Mouse (Mus musculus) heart, embryonic 13.5 days (tissue): Measurements from ENCODE around the gene Arhgef3. TPM values are rescaled to one million over a fixed set of nuclear protein-coding genes. Genes with fewer than 3 reads are reported as not detected.
A peak's percentile ranks its signal among the peaks of the same experiment; 100 is the strongest.

Source experiments
- ATAC-seq: fragments of 200-750 bp; cut with Nextera tagmentation; 2 replicates; pipeline ENCODE4 v1.8.0; 2017; ENCODE audit warnings: moderate TSS enrichment; ENCODE audit not compliant: insufficient number of reproducible peaks, low FRiP score, low TSS enrichment; ENCODE audit errors: extremely low read depth
- H3K27ac ChIP-seq: fragments of 300-500 bp; sonication (generic); replicated peaks from 2 replicates; pipeline ENCODE4 v1.5.1; 2015; ENCODE audit warnings: moderate library complexity, mild to moderate bottlenecking, inconsistent platforms
- H3K27me3 ChIP-seq: fragments of 300-500 bp; sonication (generic); replicated peaks from 2 replicates; pipeline ENCODE4 v1.6.1; 2015; ENCODE audit warnings: mild to moderate bottlenecking, inconsistent platforms
- H3K36me3 ChIP-seq: fragments of 300-500 bp; sonication (generic); 2 replicates; pipeline ENCODE4 v1.6.1; 2015; ENCODE audit warnings: mild to moderate bottlenecking, inconsistent platforms
- H3K4me1 ChIP-seq: fragments of 300-500 bp; sonication (generic); 2 replicates; pipeline ENCODE4 v1.6.1; 2015; ENCODE audit warnings: inconsistent platforms
- H3K4me2 ChIP-seq: fragments of 300-500 bp; sonication (generic); 2 replicates; pipeline ENCODE4 v1.6.1; 2015; ENCODE audit warnings: inconsistent platforms, mild to moderate bottlenecking, moderate library complexity
- H3K4me3 ChIP-seq: fragments of 300-500 bp; sonication (generic); 2 replicates; pipeline ENCODE4 v1.5.1; 2015; ENCODE audit warnings: moderate library complexity, mild to moderate bottlenecking, inconsistent platforms
- H3K9ac ChIP-seq: fragments of 300-500 bp; sonication (generic); 2 replicates; pipeline ENCODE4 v1.6.1; 2015; ENCODE audit warnings: inconsistent platforms, mild to moderate bottlenecking, moderate library complexity
- H3K9me3 ChIP-seq: fragments of 300-500 bp; sonication (generic); 2 replicates; pipeline ENCODE4 v1.6.1; 2016; ENCODE audit warnings: inconsistent platforms
- WGBS: fragments of 180-500 bp; shearing (Covaris S2); methylation state at CpG from one replicate; pipeline ENCODE4 v1.1.7; 2015; ENCODE audit warnings: mixed read lengths; 5-methylcytosine and 5-hydroxymethylcytosine counted together
- polyA plus RNA-seq: library from polyadenylated mRNA; unstranded; fragments of >200 nt; fragmentation: Nextera tagmentation; extraction: Ambion mirVana; gene quantifications from 2 replicates; pipeline ENCODE4 v1.2.1, GENCODE M21; 2015

Gene Arhgef3
- polyA plus RNA-seq, 1 experiment from 2014 or later = 13.2 TPM

DNA sequence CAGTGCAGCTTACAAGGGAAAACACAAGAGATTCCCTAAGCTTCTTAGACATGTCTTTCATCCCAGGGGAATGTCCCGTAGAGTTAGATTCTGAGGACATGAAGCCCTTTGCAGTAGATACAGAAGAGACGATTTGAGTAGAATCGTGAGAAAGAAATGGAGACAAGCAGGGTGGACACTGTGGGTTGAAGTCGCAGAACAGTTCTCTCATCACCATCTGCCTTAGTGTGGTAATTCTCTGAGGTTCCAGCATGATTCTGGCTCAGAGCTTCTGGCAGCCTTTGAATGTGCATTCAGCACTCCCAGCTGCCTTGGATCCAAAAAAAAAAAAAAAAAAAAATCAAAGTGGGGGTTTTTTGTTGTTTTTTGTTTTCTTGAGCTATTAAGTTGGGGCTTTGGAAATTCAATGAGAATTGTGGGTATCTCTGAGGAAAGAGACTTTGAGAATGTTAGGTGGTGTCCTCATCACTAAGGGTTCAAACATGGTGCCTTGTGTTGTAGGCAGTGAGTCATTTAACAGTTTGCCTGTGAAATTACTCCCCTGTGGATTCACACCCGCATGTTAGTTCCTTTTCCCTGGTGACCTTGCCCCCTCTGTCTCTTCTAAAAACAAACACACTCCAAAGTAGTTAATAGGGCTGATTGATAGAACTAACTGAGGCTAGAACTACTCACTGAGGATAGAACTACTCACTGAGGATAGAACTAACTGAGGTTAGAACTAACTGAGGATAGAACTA is 33.0 kb upstream of the Arhgef3 start:
- 69% methylated on average over 5 of the region's 5 CpGs for WGBS
- Histone ChIP-seq H3K4me2 (no peak overlapping the region), H3K4me1 (peaks cover 10% of the 10 kb centered on the region), H3K27me3 (no peaks in the 10 kb centered on the region), H3K4me3 (no peak overlapping the region), H3K9ac (no peak overlapping the region), H3K36me3 (no peaks in the 10 kb centered on the region), H3K27ac (no peak overlapping the region), H3K9me3 (no peaks in the 10 kb centered on the region)
- ATAC-seq = no peak

DNA sequence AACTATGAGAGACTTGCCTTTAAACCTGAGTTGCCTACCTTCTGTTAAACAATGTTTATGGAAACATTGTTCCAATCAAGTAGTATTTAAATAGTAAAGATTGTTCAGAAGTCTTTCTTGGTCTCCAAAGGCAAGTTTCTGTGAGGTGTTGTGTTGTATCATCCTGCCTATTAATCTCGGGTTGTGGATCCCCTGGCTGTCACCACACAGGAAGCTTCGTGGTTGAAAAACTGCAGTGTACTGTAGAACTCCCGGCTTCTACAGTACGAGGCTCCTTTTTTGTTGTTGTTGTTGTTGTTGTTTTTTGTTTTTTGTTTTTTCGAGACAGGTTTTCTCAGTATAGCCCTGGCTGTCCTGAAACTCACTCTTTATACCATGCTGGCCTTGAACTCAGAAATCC is 29.2 kb upstream of the Arhgef3 start:
- H3K9ac ChIP-seq = no peak overlapping the region
- WGBS = 67% methylated on average over 5 of the region's 5 CpGs
- no peak overlapping the region for H3K27ac ChIP-seq
- no peaks in the 10 kb centered on the region for H3K9me3 ChIP-seq
- H3K36me3 ChIP-seq = peaks cover 16% of the 10 kb centered on the region
- no peak overlapping the region for H3K4me3 ChIP-seq
- no peak overlapping the region for H3K4me2 ChIP-seq
- ATAC-seq = no peak
- no peaks in the 10 kb centered on the region for H3K27me3 ChIP-seq
- H3K4me1 ChIP-seq = no peaks in the 10 kb centered on the region

DNA sequence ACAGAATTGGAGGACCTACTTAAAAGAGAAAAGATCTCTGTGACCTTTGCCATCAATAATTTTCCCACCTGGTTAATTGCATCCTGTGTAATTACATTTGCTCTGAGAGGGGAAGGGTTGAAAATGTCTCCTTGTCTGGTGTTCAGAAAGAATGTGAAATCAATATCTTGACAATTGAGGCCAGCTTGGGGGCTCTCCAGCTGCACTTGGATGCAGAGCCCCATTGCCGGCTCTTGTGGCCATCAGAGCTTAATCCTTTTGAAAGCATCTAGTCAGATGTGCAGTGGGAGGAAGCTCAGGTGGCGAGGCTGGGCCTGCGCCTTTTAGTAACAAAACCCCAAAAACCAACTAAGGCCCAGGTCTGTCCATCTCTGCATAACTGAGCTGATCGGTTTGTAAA is 28.7 kb upstream of the Arhgef3 start:
- no peak overlapping the region for H3K9ac ChIP-seq
- no peak overlapping the region for H3K4me2 ChIP-seq
- ATAC-seq = no peak
- no peak overlapping the region for H3K4me3 ChIP-seq
- WGBS = 80% methylated on average over 4 of the region's 4 CpGs
- H3K27ac ChIP-seq = no peak overlapping the region
- H3K9me3 ChIP-seq = no peaks in the 10 kb centered on the region
- H3K36me3 ChIP-seq = peaks cover 16% of the 10 kb centered on the region
- H3K4me1 ChIP-seq = no peaks in the 10 kb centered on the region
- H3K27me3 ChIP-seq = no peaks in the 10 kb centered on the region

DNA sequence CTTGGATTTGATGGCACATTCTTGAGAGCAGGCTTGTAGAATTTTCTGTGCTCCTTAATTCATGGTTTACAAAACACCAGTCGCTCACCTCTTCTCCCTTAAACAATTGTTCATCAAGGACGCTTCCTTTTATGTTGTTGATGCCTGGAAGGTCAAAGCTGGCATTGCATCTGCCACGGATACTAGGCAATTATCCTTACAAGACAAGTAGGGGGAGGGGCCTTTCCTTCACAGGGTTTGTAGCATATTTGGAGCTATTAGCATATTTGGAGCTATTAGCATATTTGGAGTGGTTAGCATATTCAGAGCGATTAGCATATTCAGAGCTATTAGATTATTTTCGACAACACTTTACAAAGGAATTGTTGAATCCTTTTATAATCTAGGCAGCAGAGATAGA is 20.5 kb upstream of the Arhgef3 start:
- peaks cover 10% of the 10 kb centered on the region for H3K36me3 ChIP-seq
- H3K27me3 ChIP-seq = no peaks in the 10 kb centered on the region
- H3K4me3 ChIP-seq = no peak overlapping the region
- no peaks in the 10 kb centered on the region for H3K9me3 ChIP-seq
- 72% methylated on average over 5 of the region's 5 CpGs for WGBS
- H3K27ac ChIP-seq = no peak overlapping the region
- no peak overlapping the region for H3K9ac ChIP-seq
- H3K4me2 ChIP-seq = no peak overlapping the region
- ATAC-seq = no peak
- no peaks in the 10 kb centered on the region for H3K4me1 ChIP-seq

DNA sequence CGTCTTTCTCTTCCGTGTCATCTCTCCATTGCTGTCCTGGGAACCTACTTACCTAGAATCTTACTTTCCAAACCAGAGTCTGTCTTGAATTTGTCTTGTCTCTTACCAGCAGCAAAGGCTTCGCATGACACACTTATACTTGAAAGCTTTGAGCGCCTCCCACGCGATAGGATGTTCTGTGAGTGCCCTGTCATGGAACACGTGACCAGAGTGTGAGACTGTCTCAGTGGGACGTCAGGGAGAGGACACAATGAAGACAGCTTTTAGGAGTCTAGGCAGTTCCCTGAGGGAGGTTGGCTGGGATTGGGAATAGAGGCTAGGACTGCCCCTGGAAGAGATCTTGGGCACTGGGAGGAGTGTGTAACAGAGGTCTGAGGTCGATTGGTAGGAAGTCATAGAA is 18.6 kb upstream of the Arhgef3 start:
- no peaks in the 10 kb centered on the region for H3K4me1 ChIP-seq
- H3K27ac ChIP-seq = no peak overlapping the region
- ATAC-seq = no peak
- no peaks in the 10 kb centered on the region for H3K9me3 ChIP-seq
- H3K4me3 ChIP-seq = no peak overlapping the region
- H3K27me3 ChIP-seq = no peaks in the 10 kb centered on the region
- no peak overlapping the region for H3K4me2 ChIP-seq
- WGBS = 59% methylated on average over 9 of the region's 9 CpGs
- H3K9ac ChIP-seq = no peak overlapping the region
- peaks cover 27% of the 10 kb centered on the region for H3K36me3 ChIP-seq

DNA sequence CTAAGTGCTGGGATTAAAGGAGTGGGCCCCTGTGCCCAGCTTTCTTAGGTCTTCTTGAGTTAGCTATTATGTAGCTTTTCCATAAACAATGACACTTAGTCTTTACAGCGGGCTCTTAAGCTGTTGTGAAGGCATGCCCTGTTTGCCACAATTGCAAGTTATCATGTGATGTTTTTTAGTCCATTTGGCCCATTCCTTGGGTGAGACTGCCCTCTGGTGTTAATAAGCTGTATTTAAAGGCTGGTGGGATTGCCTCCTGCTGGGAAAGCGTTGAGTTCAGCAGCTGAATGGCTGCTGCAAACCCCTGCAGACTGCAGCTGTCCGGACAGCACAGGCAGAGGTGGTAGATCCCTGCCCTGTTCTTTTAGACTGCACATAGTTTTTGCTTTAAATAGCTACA is 17.9 kb upstream of the Arhgef3 start:
- H3K27me3 ChIP-seq = no peaks in the 10 kb centered on the region
- ATAC-seq = no peak

DNA sequence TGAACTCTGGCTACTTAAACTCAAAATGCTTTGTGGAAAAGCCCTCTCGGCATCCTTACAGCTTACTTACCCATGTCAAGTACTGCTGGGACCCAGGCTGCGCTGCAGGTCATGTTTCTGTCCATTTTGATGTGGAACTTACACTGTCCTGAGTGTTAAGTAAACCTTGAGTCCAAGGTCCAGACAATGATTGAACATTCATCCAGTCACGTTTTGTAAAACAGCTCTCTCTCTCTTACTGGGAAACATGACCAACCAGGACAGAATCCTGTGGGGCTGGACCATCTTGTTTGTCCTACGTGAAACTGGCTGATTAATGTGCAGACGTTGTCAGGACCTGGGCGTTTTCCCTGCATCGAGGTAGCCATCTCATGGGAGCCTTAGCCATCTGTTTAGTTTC is 13.0 kb upstream of the Arhgef3 start:
- Histone ChIP-seq H3K36me3 (peaks cover 26% of the 10 kb centered on the region), H3K4me1 (peaks cover 18% of the 10 kb centered on the region), H3K9me3 (no peaks in the 10 kb centered on the region), H3K4me3 (no peak overlapping the region), H3K27ac (no peak overlapping the region), H3K4me2 (no peak overlapping the region), H3K27me3 (no peaks in the 10 kb centered on the region), H3K9ac (no peak overlapping the region)
- WGBS = 54% methylated on average over 7 of the region's 7 CpGs
- no peak for ATAC-seq

More for the DNA sequence above, 17.9 kb upstream of the Arhgef3 start:
- Histone ChIP-seq H3K9me3 (no peaks in the 10 kb centered on the region), H3K36me3 (peaks cover 34% of the 10 kb centered on the region), H3K4me3 (no peak overlapping the region), H3K27ac (no peak overlapping the region), H3K9ac (no peak overlapping the region), H3K4me1 (no peaks in the 10 kb centered on the region), H3K4me2 (no peak overlapping the region)
- WGBS = 18% methylated on average over 3 of the region's 3 CpGs

DNA sequence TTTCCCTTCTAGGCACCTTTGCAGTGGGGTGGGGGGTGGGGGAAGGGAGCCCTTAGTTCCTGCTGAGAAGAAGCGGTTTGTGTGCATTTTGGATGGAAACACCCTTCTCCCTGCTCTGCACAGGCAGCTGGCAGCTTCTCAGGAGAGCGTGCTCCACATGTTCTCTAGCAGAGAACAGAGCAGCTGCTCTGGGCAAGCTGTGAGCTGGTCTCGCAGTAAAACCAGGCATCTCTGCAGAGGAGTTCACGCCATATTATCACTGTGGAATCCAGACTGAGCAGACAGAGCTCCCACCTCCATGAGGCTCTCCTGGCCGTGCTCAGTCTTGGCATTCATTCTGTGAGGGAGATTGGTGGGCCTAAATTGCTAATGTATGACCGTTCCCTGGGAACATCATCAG is 12.0 kb upstream of the Arhgef3 start:
- Histone ChIP-seq H3K9me3 (no peaks in the 10 kb centered on the region), H3K36me3 (peaks cover 26% of the 10 kb centered on the region), H3K4me3 (no peak overlapping the region), H3K4me1 (peaks cover 18% of the 10 kb centered on the region), H3K4me2 (no peak overlapping the region), H3K9ac (no peak overlapping the region), H3K27ac (no peak overlapping the region), H3K27me3 (no peaks in the 10 kb centered on the region)
- WGBS = 64% methylated on average over 6 of the region's 6 CpGs
- no peak for ATAC-seq

DNA sequence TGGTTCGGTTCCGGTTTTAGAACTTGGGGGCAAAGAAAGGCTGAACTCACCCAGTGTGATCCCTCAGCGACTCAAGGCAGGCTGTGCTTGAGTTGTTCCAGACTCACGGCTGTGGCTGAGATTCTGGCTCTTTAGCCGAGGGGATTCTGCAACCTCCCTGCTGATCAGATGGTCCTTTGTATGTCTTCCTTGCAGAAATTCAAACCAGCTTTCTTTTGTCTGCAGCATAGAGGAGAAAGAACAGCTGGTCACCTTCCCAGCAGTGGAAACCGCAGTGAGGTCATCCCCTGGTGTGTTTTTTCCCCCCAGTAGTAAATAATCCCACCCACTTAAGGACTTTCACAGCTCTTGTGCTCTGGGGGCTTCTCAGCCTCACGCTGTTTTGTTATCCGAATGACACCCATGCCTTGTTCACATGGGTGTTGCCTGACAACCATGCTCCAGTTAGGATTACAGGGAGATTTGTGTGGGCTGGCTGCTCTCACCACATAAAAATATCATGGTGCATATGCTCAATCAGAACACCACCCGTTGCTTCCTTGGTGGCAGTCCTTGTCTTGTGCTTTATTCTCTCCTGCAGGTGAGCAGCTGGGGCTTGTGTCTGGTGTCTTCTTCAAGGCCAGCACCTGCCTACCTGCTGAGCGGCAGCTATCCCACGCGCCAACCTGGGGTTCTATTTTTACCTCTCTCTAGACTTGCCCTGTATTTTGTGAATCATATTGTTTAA is 8.8 kb upstream of the Arhgef3 start:
- 65% methylated on average over 12 of the region's 12 CpGs for WGBS
- H3K27ac ChIP-seq = no peak overlapping the region

DNA sequence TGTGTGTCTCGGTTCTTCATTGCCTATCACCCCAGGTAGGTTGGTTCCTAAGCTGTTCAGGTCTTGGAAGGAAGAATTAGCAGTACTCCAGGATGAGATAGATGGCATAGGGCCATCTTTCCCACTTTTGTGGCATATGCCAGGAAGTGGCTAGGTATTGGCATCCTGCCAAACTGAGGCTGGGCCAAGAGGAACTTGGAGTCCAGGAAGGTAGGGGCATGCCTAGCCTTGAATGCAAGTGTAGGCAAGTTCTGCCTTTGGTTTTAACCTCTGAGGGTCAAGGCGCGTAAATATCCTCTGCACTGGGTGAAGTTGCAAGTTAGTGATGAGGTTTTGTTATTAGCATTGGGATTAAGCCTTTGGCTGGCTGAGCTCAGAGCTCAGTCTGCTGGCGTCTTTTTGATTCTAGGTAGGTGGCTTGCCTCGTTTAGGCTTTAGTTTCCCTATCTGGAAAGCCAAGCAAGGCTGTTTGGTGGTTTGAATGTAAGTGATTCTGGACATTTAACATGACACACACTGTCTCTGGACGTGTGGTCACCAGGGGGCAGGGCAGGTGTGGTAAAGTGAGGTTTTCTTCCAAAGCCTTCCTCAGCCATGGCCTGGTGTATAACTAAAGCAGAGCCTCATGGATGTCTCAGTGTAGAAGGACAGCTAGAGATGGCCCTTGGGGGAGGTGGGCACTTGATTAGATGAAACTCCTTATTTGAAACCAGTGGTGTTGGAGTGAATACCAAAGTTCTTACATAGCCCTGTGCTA is 5.8 kb upstream of the Arhgef3 start:
- Histone ChIP-seq H3K27me3 (peaks cover 10% of the 10 kb centered on the region), H3K4me3 (no peak overlapping the region), H3K27ac (no peak overlapping the region), H3K9ac (no peak overlapping the region), H3K4me2 (no peak overlapping the region), H3K4me1 (peaks cover 26% of the 10 kb centered on the region), H3K9me3 (no peaks in the 10 kb centered on the region), H3K36me3 (no peaks in the 10 kb centered on the region)
- no peak for ATAC-seq
- 61% methylated on average over 6 of the region's 6 CpGs for WGBS

More for the DNA sequence above, 8.8 kb upstream of the Arhgef3 start:
- peaks cover 26% of the 10 kb centered on the region for H3K4me1 ChIP-seq
- no peak overlapping the region for H3K4me3 ChIP-seq
- no peaks in the 10 kb centered on the region for H3K27me3 ChIP-seq
- no peak for ATAC-seq
- H3K36me3 ChIP-seq = peaks cover 9% of the 10 kb centered on the region; the same call in 1 of the 2 replicates
- H3K9ac ChIP-seq = no peak overlapping the region
- H3K4me2 ChIP-seq = no peak overlapping the region
- no peaks in the 10 kb centered on the region for H3K9me3 ChIP-seq

DNA sequence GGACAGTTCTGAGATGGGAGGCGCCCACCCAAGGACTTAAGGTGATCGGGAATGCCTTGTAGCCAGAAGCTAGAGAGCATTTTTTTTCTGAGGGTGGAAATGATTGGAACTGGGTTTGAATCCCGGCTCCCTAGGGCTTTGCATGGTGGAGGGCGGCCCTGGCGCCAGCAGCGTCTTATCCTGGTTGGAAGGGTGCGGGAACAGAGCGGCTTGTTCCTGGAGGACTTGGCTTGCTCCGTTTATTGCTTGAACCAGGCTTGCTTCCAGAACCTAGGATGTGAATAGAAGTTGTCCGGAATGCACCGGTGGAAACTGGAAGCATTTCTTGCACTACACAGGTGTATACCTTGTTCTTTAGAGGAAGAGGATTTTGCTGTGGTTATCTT is 569 bp downstream of the Arhgef3 start:
- Histone ChIP-seq H3K27me3 (peaks cover 25% of the 10 kb centered on the region), H3K27ac (no peak overlapping the region), H3K4me1 (peaks cover 32% of the 10 kb centered on the region), H3K9ac (peak overlapping the region; percentile 86), H3K36me3 (no peaks in the 10 kb centered on the region), H3K9me3 (no peaks in the 10 kb centered on the region), H3K4me2 (peak overlapping the region; percentile 97), H3K4me3 (peak overlapping the region; percentile 75)
- ATAC-seq = no peak
- 15% methylated on average over 11 of the region's 11 CpGs for whole genome bisulfite sequencing
